Mouse (Mus musculus): ENCODE measurements around the gene Il9r. TPM values are rescaled to one million over a fixed set of nuclear protein-coding genes. Genes with fewer than 3 reads are reported as not detected.

Gene Il9r
- under 1 TPM in 1 of 2 experiments, not detected in 1; 0.10 TPM for total RNA-seq (2021)

- no peak for DNase-seq
- intact Hi-C loops (cut with DNase I), result no loop called here
These were observed at the start of gene Il9r for GRCm38 (mm10) chr11:32200075-32200601. Gene Il9r, minus strand, starts transcription at chr11:32200279.

DNA sequence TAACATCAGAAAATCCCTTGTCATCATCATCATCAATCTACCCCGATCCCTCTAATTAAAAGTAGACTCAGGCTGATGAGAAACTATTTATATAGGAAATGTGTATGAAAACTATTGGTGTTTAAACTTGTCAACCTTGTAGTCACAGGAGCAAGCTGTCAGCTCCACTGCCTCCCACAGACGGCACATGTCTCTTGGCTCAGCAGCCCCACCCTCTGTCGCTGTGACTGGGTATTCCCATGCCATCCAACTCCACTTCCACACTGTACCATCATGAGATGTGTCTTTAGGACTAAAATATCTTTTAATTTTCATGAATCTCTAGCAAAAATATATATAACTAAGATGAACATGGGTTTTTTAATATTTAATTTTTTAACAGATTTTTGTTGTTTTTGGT is 48.3 kb upstream of the Il9r start:
- intact Hi-C loops (cut with DNase I), result no loop called here
- no peak for DNase-seq

GRCm38 (mm10) chr11:32247068-32247467 is 47.0 kb upstream of the Il9r start:
- no peak for DNase-seq
- intact Hi-C loops (cut with DNase I), result no loop called here

DNA sequence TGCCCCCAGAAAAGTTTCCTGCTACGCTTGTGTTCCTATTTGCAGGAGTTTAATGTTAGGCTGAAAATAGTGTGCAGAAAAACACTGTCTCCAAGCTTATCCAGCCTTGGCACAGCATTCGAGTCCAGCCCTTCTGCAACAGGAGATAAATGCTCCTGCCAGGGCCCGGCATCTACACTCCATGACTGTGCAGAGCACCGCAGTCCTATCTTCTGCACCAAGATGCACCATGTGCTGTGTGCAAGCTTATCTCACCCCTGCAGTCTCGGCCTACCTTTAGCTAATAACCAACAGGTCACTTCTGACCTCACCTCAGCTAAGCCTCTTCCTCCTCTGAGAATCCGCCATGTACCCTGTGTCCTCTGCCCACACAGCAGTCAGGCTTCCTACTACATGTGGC is 45.5 kb upstream of the Il9r start:
- no peak for DNase-seq
- intact Hi-C loops (cut with DNase I), result no loop called here

- DNase-seq, result no peak
- intact Hi-C loops (cut with DNase I), result loop anchor here (5.0 kb wide), 2 partner anchors 37 to 43 kb away; partner anchors contain the start of genes Hbq1b and Snrnp25
These were observed 44.5 kb upstream of the Il9r start for GRCm38 (mm10) chr11:32244617-32245016.

DNA sequence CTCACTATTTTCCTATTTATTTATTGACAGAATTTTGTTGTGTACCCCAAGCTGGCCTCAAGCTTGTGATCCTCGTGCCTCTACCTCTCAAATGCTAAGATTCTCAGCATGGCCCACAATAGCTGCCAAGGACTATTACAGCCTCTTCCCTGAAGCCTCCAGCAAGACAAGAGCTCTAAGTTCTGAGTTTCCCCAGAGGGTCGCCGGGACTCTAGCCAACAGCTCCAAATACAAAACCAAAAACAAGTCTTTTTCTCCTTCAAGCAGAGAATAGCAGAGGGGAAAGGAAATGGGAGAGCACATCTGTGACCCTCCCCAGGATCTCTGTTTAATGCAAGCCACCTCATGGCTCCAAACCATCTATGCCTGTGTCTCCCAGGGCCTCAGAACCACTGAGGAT is 44.0 kb upstream of the Il9r start:
- intact Hi-C loops (cut with DNase I), result loop anchor here (5.0 kb wide), 2 partner anchors 37 to 43 kb away; partner anchors contain the start of genes Hbq1b and Snrnp25
- DNase-seq, result peak; percentile 55 to 58

GRCm38 (mm10) chr11:32243205-32243955 is 43.3 kb upstream of the Il9r start:
- DNase-seq, result peak in 1 of 2 experiments; percentile 35
- intact Hi-C loops (cut with DNase I), result loop anchor here (5.0 kb wide), 2 partner anchors 36 to 44 kb away; partner anchors contain the start of genes Hbq1b and Snrnp25

GRCm38 (mm10) chr11:32242209-32242608 is 42.1 kb upstream of the Il9r start:
- DNase-seq, result no peak
- intact Hi-C loops (cut with DNase I), result loop anchor here (5.0 kb wide), 2 partner anchors 35 to 45 kb away; partner anchors contain the start of genes Hbq1b and Snrnp25

DNA sequence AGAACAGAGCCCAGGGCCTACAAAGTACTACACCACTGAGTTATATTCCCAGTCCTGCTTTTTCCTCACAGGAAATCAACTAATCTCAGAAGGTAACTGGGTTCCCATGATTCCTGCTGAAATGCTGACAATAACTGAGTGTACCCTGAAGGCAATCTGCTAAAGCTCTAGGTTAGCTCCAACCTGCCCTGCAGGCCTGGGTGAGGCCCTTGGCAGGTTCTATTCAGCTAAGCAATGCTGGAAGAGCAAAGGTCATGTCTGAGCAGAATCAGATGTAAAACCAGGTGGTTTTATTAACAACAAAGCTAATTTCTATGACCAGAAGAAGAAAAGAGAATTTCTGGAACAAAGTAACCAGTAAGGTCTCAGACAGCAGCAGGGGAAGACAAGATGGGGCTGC is 41.3 kb upstream of the Il9r start:
- DNase-seq, result no peak
- intact Hi-C loops (cut with DNase I), result loop anchor here (5.0 kb wide), 2 partner anchors 34 to 46 kb away; partner anchors contain the start of genes Hbq1b and Snrnp25

- DNase-seq, result peak; percentile 78 to 83
- intact Hi-C loops (cut with DNase I), result loop anchor here (1.0 kb wide), 2 partner anchors 21 to 56 kb away; no protein-coding TSS in a partner anchor
These were observed 38.2 kb upstream of the Il9r start for GRCm38 (mm10) chr11:32238093-32238860.

DNA sequence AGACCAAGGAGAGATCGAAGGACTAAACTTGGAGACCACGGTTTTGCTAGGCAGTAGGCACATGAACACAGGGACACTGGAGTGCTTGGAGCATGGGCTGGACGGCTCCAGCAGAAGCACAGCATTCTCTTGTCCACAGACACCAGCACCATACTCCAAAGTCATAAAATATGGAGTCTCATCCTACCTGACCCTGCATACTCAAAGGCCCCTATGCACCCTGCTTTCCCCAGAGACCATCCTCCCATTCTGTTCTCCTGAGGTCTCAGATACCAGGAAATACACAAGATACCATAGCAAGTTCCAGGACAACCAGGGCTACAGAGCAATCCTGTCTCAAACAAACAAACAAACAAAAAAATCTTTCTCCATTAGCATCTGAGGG is 37.3 kb upstream of the Il9r start:
- intact Hi-C loops (cut with DNase I), result no loop called here
- no peak for DNase-seq

GRCm38 (mm10) chr11:32236712-32237410 is 36.8 kb upstream of the Il9r start:
- peak; percentile 60 to 80 for DNase-seq
- intact Hi-C loops (cut with DNase I), result no loop called here

DNA sequence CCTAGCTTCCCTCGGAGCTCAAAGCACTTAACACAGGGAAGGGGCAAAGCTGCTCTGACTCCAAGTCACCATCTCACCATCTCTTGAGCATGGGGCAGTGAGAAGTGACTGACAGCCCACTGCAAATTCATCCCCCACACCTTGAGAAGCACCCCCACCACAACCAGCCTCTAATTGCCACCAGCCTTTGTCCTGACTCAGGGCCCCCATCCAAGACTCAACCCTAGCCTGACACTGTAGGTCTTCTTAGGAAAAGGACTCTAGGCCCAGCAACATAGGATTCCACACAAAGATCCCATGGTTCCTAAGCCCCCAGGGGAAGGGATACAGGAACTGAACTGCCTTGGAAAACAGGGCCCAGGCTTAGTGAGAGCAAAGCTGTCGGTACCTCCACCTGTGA is 36.1 kb upstream of the Il9r start:
- no peak for DNase-seq
- intact Hi-C loops (cut with DNase I), result no loop called here

DNA sequence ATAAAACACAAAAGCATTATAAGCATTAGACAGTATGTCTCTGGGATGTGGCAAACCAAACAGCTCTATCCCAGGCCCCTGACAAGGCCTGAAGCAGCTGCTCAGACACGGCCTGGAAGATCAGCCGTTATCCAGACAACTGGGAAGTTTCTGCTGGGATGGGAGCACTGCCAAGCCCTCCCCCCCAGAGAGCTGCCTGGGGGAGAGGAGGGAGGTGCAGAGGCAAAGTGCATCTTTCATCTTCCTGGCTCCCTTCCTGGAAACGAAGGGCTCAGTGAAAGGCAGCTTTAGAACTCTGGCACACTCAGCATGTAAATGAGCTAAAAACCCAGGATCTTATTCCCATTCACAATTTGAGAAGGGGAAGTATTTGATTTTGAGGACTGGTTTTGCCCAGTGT is 35.6 kb upstream of the Il9r start:
- intact Hi-C loops (cut with DNase I), result no loop called here
- peak; percentile 79 to 83 for DNase-seq

GRCm38 (mm10) chr11:32234816-32235485 is 34.9 kb upstream of the Il9r start:
- intact Hi-C loops (cut with DNase I), result no loop called here

GRCm38 (mm10) chr11:32233895-32234294 is 33.8 kb upstream of the Il9r start:
- intact Hi-C loops (cut with DNase I), result no loop called here
- DNase-seq, result peak; percentile 45 to 47

More at GRCm38 (mm10) chr11:32234816-32235485, 34.9 kb upstream of the Il9r start:
- DNase-seq, result no peak

- peak in 1 of 2 experiments; percentile 37 for DNase-seq
These were observed 32.8 kb upstream of the Il9r start for GRCm38 (mm10) chr11:32232848-32233247.

DNA sequence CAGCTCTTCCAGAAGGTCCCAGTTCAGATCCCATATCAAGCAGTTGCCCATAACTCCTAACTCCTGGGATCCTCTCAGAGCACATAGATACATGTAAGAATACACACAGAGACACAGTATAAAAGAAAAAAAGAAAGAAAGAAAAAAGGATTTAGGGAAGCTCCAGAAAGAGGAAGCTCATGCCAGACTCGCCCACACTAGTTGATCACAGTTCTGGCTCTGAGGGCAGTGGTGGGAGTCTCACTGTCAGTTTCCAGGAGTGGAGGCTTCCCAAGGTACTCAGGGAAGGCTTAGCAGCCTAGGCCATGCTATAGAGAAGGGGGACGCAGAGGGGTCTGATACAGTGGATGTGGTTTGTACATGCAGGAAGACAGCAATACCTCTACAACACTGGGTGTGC is 31.0 kb upstream of the Il9r start:
- DNase-seq, result no peak
- intact Hi-C loops (cut with DNase I), result no loop called here

More at GRCm38 (mm10) chr11:32232848-32233247, 32.8 kb upstream of the Il9r start:
- intact Hi-C loops (cut with DNase I), result no loop called here

DNA sequence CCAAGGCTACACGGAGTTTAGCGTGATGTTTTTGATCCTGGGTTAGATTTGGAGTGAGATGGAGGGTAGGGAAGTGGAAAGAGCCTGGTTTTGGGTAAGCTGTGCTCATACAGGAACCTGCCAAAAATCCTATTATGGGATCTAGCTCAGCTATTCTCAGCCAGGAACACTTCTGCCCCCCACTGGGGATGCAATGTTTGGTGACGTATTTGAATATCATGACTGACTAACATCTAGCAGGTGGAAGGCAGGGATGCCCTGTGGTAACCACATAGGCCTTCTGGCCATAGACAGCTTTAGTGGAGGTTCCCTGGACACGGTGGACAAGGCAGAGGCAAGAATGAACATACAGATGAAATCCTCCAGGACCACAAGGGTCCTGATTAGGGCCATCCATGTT is 30.1 kb upstream of the Il9r start:
- peak in 1 of 2 experiments; percentile 25 for DNase-seq
- intact Hi-C loops (cut with DNase I), result no loop called here

GRCm38 (mm10) chr11:32228292-32228845 is 28.3 kb upstream of the Il9r start:
- no peak for DNase-seq
- intact Hi-C loops (cut with DNase I), result no loop called here

Data from heart, postnatal 10 days (tissue).